Mouse (Mus musculus): ENCODE results near the gene Cib2.

GRCm38 (mm10) chr9:54602386-54602785, 42.4 kb upstream of the Cib2 start:
- TF ChIP-seq CTCF (IDR thresholded peaks at IDR 0.05; ENCODE audit: borderline replicate concordance, insufficient read depth, low read length) (no peak), POLR2A (IDR thresholded peaks at IDR 0.05; ENCODE audit: low read depth, low read length) (no peak)

Measured in embryonic fibroblast, embryonic 13.5 days (primary cell).